Mouse (Mus musculus) megakaryocyte, embryonic 14.5 days (primary cell): Measurements from ENCODE around the gene Ptprn2. TPM values are rescaled to one million over a fixed set of nuclear protein-coding genes. Genes with fewer than 3 reads are reported as not detected.

ENCODE experiments used
- H3K27me3 ChIP-seq: replicated peaks from 2 replicates; pipeline ENCODE3; 2012; ENCODE audit warnings: inconsistent platforms
- H3K36me3 ChIP-seq: replicated peaks from 2 replicates; pipeline ENCODE3; 2012; ENCODE audit warnings: low read length, inconsistent platforms, mixed read lengths
- H3K4me1 ChIP-seq: 2 replicates; pipeline ENCODE4 v1.6.1; 2012; ENCODE audit warnings: inconsistent platforms
- H3K4me3 ChIP-seq: replicated peaks from 2 replicates; pipeline ENCODE3; 2012; ENCODE audit warnings: moderate library complexity, mild to moderate bottlenecking, inconsistent platforms
- H3K9me3 ChIP-seq: 2 replicates; pipeline ENCODE4 v1.6.1; 2012; ENCODE audit warnings: inconsistent platforms
- FLI1 ChIP-seq: IDR thresholded peaks from 2 replicates; pipeline ENCODE4 v1.6.1; 2012; ENCODE audit warnings: low read length, inconsistent platforms, mixed read lengths
- GATA1 ChIP-seq: IDR thresholded peaks from 3 replicates; pipeline ENCODE4 v1.6.1; 2012; ENCODE audit warnings: mixed read lengths, low read length, inconsistent platforms, borderline replicate concordance
- polyA plus RNA-seq: library from polyadenylated mRNA; stranded (reverse); fragments of >175 nt; gene quantifications from 2 replicates; pipeline ENCODE4 v1.2.3, GENCODE M21; 2012; ENCODE audit warnings: low replicate concordance; ENCODE audit not compliant: insufficient read depth

Gene Ptprn2
- polyA plus RNA-seq, 1 experiment: not detected

DNA sequence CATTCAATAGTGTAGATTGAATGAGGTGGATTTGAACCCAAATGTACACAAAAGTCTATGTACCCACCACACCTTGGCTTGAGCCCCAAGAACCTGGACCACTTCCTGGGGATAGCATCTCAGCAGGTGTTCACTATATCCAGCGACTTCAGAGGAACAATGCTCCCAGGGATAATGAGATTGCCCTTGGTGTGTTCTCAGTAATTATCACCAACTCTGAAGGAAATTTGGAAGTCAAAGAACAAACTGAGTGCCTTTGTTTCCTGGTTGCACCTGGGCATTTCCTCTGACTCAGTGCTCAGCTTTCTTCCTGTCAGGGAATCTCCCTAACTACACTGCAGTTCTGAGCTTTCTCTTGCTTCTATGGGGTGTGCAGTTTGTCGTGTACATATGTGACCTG is 411.1 kb downstream of the Ptprn2 start:
- Histone ChIP-seq H3K36me3 (no peaks in the 10 kb centered on the region), H3K4me3 (no peak overlapping the region), H3K4me1 (no peaks in the 10 kb centered on the region), H3K27me3 (no peaks in the 10 kb centered on the region), H3K9me3 (peaks cover 26% of the 10 kb centered on the region; the same call in 1 of the 2 replicates)
- TF ChIP-seq FLI1: no peak

DNA sequence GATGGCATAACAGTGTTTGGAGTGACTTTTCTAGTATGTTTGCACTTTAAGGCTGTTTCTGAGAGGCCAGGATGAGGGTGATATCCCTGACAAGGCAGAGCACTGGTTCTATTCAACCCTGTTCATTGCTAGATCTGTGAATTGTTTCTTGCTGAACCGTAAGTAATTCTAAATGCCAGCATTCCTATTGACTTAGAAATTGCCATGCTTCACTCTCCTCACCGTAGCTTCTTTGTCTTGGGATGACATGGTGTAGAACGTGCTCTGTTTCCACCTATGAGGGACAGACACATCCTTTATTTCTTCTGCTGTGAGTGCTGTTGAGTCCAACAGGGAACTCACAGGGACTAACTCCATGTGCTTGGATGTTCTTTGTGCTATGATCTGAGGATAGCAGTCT is 416.3 kb downstream of the Ptprn2 start:
- TF ChIP-seq FLI1: no peak
- TF ChIP-seq GATA1: no peak
- Histone ChIP-seq H3K36me3 (no peaks in the 10 kb centered on the region), H3K9me3 (peaks cover 23% of the 10 kb centered on the region), H3K27me3 (no peaks in the 10 kb centered on the region), H3K4me1 (no peaks in the 10 kb centered on the region), H3K4me3 (no peak overlapping the region)

DNA sequence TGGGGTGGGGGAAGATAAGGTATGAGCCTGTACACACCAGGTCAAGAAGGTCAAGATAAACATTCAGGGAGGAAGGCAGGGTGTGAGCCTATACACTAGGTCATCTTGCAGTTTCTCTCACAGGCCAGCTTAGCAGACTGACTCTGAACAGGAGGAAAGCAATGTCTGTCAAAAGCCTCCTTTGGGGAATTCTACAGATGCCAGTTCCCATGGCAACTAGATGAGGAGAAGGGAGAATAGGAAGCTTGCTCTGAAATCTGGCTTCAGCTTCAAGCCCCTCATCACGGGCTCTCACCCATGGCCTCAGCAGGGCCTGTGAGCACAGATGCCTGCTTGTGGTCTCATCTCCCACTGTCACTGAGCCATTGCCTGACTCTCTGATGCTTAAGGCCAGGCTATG is 421.9 kb downstream of the Ptprn2 start:
- Histone ChIP-seq H3K4me3 (no peak overlapping the region), H3K27me3 (no peaks in the 10 kb centered on the region), H3K36me3 (no peaks in the 10 kb centered on the region), H3K4me1 (no peaks in the 10 kb centered on the region), H3K9me3 (peaks cover 36% of the 10 kb centered on the region)
- TF ChIP-seq FLI1 (no peak), GATA1 (no peak)

DNA sequence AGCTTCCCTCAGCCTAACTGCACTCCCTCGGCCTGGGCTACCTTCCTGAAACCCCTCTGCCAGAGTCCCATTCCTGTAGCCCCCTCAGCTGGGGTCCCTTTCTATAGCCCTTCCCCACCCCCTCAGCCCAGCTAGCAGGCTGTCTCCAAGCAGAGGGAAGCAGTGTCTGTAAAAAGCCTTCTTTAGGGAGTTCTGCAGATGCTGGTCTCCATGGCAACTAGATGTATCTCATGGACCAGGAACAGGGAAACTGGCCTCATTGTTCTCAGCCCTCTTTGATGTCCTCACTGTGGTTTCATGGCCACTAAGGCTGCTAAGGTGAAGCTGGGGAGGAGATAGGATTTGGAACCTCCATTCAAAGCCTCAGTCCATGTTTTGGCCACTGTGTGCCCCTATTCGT is 423.1 kb downstream of the Ptprn2 start:
- Histone ChIP-seq H3K4me1 (no peaks in the 10 kb centered on the region), H3K4me3 (no peak overlapping the region), H3K9me3 (peaks cover 36% of the 10 kb centered on the region), H3K36me3 (no peaks in the 10 kb centered on the region), H3K27me3 (no peaks in the 10 kb centered on the region)
- TF ChIP-seq GATA1 (no peak), FLI1 (no peak)

DNA sequence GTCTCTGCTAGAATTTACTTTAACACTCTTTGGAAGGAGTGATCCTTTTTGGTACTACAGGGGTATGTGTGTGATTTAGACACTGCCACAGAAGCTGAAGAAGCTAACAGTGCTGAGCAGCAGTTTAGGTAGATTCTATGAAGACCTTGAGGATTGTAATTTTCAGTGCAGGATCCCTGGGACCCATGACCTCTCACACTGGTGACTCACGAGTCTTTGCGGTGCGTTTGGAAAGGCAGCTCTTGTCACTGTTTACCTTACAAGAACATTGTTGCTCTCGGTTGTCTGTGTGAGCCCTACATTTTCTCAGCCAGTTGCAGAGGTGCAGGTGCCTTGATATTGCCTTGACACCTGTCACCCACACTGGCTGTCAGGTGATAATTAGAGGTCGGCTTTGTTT is 431.3 kb downstream of the Ptprn2 start:
- H3K27me3 ChIP-seq: no peaks in the 10 kb centered on the region
- H3K4me3 ChIP-seq: no peak overlapping the region
- no peak for TF ChIP-seq FLI1
- no peak for TF ChIP-seq GATA1
- peaks cover 18% of the 10 kb centered on the region for H3K9me3 ChIP-seq
- H3K4me1 ChIP-seq: no peaks in the 10 kb centered on the region
- H3K36me3 ChIP-seq: no peaks in the 10 kb centered on the region

DNA sequence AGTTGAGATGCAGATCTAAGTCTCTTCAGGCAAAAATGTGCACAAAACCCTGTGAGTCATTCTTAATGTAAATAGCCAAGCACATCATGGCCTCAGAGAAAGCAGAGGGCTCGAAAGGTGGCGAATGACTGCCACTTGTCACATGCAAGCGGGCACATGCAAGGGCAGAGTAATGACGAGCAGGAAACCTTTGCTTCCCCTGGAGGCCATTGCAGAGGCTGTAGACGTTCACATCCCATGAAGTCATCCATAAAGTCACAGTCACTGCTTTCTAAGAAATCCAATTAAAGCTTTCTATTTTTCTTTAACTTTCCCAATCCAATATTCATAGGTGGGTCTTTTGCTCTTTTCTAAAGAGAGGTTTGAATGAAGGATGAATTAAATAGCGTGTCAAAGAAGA is 433.7 kb downstream of the Ptprn2 start:
- no peaks in the 10 kb centered on the region for H3K4me1 ChIP-seq
- H3K4me3 ChIP-seq: no peak overlapping the region
- H3K9me3 ChIP-seq: peaks cover 23% of the 10 kb centered on the region
- TF ChIP-seq GATA1 (no peak), FLI1 (no peak)
- no peaks in the 10 kb centered on the region for H3K27me3 ChIP-seq
- no peaks in the 10 kb centered on the region for H3K36me3 ChIP-seq

DNA sequence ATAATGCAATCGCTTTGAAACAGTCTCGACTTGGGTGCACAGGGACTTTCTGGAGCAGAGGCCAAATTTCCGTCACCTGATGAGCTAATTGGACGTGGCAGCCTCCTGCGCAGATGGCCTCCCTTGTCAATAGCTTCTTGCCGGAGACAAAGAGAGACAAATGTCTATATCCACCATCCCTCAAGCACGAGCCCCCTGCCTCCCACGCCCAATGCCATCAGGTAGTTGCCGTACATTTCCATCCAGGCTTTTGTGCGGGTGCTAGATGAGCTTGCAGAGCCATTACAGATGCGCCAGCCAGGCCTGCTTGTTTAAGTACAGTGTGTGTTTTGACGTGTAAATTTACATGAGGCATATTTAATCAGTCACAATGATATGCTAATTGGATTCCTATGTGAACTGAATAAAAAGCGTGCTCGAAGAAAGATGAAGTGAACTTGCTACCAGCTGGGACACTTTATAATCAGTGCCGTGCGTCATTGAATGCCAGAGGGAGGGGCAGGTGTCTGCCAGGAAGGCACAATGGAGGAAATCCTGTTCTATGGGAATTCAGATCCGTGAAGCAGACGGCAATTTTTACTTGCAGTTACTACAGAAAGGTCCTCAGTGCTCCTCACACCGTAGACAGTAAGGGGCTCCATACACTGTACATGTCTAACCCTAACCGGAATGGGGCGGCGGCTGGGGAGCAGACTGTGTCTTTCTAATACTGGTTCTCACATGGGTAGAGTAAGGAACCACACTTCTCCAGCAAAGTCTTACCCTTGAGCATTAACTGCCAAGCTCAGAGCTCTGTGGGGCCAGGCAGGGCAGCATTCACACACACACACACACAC is 434.4 kb downstream of the Ptprn2 start:
- TF ChIP-seq FLI1 (no peak), GATA1 (no peak)
- no peak overlapping the region for H3K4me3 ChIP-seq
- H3K4me1 ChIP-seq: no peaks in the 10 kb centered on the region
- H3K36me3 ChIP-seq: no peaks in the 10 kb centered on the region
- no peaks in the 10 kb centered on the region for H3K27me3 ChIP-seq
- peaks cover 23% of the 10 kb centered on the region for H3K9me3 ChIP-seq

DNA sequence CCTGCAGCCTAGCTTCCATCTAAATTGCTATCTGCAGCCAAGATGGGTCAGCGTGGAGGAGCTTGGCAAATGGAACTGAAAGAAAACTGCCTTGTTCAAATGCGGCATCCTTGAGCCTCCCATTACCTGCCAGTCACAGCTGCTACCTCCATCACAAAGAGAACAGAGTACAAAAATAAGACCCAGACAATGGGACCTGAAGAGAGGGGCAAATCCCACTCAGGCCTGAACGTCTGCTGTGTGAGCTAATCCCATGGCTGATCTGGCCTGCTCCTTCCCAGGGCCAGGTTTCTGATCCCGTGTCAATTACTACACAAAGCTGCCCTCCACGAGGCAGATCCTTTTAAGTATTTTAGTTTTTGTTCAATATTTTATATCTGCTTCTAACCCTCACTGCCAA is 441.6 kb downstream of the Ptprn2 start:
- no peak overlapping the region for H3K4me3 ChIP-seq
- H3K9me3 ChIP-seq: peaks cover 14% of the 10 kb centered on the region; the same call in 1 of the 2 replicates
- TF ChIP-seq FLI1 (no peak), GATA1 (no peak)
- no peaks in the 10 kb centered on the region for H3K36me3 ChIP-seq
- no peaks in the 10 kb centered on the region for H3K27me3 ChIP-seq
- no peaks in the 10 kb centered on the region for H3K4me1 ChIP-seq

DNA sequence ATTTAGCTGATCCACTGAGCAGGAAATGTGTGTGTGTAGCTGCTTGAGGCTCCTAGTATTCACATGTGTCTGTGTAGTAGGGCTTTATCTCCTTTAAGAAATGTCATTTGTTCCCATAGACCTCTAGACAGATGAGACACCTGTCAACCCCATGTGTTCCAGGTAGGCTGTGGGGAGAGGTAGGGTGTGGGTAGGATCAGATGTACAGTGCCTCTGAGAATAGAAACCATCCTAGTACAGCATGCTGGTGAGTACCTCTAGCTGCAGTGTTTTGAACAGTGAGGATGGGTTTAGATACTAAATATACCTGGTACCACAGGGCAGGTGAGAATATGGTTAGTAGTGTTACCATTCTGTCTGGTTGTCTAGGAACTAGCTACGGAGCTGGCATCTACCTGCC is 442.0 kb downstream of the Ptprn2 start:
- no peak for TF ChIP-seq FLI1
- TF ChIP-seq GATA1: no peak
- H3K9me3 ChIP-seq: peaks cover 14% of the 10 kb centered on the region; the same call in 1 of the 2 replicates

DNA sequence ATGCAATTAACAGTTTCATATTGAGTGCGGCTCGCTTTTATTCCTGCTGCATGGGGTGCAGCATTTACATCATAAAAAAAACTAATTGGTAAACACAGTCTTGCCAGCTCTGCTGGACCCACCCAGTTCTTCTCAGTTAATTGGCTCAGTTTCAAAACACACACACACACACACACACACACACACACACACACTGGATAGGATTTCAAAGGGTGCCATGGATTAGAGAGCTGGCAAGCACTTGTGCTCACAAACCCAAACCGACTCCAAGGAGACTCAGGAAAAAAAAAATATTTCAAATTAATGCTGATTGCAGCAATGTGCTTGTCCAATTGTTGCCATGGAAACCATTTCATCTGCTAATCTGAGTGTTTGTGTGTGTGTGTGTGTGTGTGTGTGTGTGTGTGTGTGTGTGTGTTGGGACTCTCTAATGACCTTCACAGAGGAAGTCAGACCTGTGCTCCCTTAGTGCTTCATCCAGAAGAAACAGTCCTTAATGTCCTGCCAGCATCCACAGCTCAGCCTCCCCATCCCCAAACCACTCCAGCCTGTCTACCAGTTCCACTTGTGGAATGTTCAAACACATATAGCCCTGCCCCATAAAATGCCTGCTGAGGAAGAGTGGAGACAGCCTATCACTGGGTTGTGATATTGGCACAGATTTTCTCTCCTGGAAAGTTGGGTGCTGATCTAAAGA is 452.8 kb downstream of the Ptprn2 start:
- Histone ChIP-seq H3K4me1 (no peaks in the 10 kb centered on the region), H3K36me3 (no peaks in the 10 kb centered on the region), H3K27me3 (no peaks in the 10 kb centered on the region), H3K4me3 (no peak overlapping the region), H3K9me3 (no peaks in the 10 kb centered on the region)
- TF ChIP-seq FLI1: no peak
- no peak for TF ChIP-seq GATA1

More for the DNA sequence above, 442.0 kb downstream of the Ptprn2 start:
- H3K27me3 ChIP-seq: no peaks in the 10 kb centered on the region
- H3K4me3 ChIP-seq: no peak overlapping the region
- no peaks in the 10 kb centered on the region for H3K4me1 ChIP-seq
- H3K36me3 ChIP-seq: no peaks in the 10 kb centered on the region
